Mouse (Mus musculus): ENCODE results near the gene Cmtm8. TPM values are rescaled to one million over a fixed set of nuclear protein-coding genes. Genes with fewer than 3 reads are reported as not detected.
A peak's percentile ranks its signal among the peaks of the same experiment; 100 is the strongest.

Gene Cmtm8
- total RNA-seq, 1 experiment, result 1.8 TPM

GRCm38 (mm10) chr9:114760353-114760752 is 83.6 kb downstream of the Cmtm8 start:
- TF ChIP-seq ZC3H11A (IDR thresholded peaks at IDR 0.05; ENCODE audit: borderline replicate concordance, low read depth, low read length) (no peak), MAFK (IDR thresholded peaks at IDR 0.05; ENCODE audit: insufficient read depth, low read depth, low read length) (no peak), CHD2 (IDR thresholded peaks at IDR 0.05; ENCODE audit: low read depth, low read length) (no peak), HCFC1 (IDR thresholded peaks at IDR 0.05; ENCODE audit: borderline replicate concordance, insufficient read depth, low read length) (no peak), ZNF384 (IDR thresholded peaks at IDR 0.05; ENCODE audit: low read depth, low read length) (no peak)
- Histone ChIP-seq H3K36me3 (ENCODE audit: control insufficient read depth, insufficient read depth, low read length, poor library complexity, severe bottlenecking) (peaks cover 17% of the 10 kb centered on the region; the same call in 1 of the 2 replicates), H3K4me1 (ENCODE audit: control insufficient read depth in 2 of 2, insufficient read depth in 2 of 2, low read length in 2 of 2, poor library complexity in 1 of 2) (peaks cover 0 to 8% of the 10 kb centered on the region in 2 experiments; a peak in 2 of 4 replicates), H3K4me3 (ENCODE audit: insufficient read depth in 1 of 2, low read depth in 1 of 2, low read length in 2 of 2, poor library complexity in 1 of 2, severe bottlenecking in 1 of 2) (no peak overlapping the region), H3K27ac (ENCODE audit: insufficient read depth, low read depth, low read length, poor library complexity, severe bottlenecking) (no peak overlapping the region), H3K9ac (ENCODE audit: insufficient read depth, low read depth, low read length, poor library complexity, severe bottlenecking) (no peak overlapping the region), H3K9me3 (ENCODE audit: control insufficient read depth, insufficient read depth, low read depth, low read length) (no peaks in the 10 kb centered on the region)
- no peak for DNase-seq (ENCODE audit: low read depth, low spot score)
- in situ Hi-C loops (cut with MboI; ENCODE audit: low sequenced_read_pairs in 2 of 2, unreplicated experiment in 2 of 2), result no loop called here

GRCm38 (mm10) chr9:114759886-114760285 is 84.1 kb downstream of the Cmtm8 start:
- H3K36me3 ChIP-seq (ENCODE audit: control insufficient read depth, insufficient read depth, low read length, poor library complexity, severe bottlenecking), result peaks cover 17% of the 10 kb centered on the region; the same call in 1 of the 2 replicates
- H3K4me1 ChIP-seq (ENCODE audit: control insufficient read depth in 2 of 2, insufficient read depth in 2 of 2, low read length in 2 of 2, poor library complexity in 1 of 2), result peaks cover 0 to 8% of the 10 kb centered on the region in 2 experiments; a peak in 2 of 4 replicates
- in situ Hi-C loops (cut with MboI; ENCODE audit: low sequenced_read_pairs in 2 of 2, unreplicated experiment in 2 of 2), result no loop called here
- no peak overlapping the region for H3K4me3 ChIP-seq (ENCODE audit: insufficient read depth in 1 of 2, low read depth in 1 of 2, low read length in 2 of 2, poor library complexity in 1 of 2, severe bottlenecking in 1 of 2)
- H3K27ac ChIP-seq (ENCODE audit: insufficient read depth, low read depth, low read length, poor library complexity, severe bottlenecking), result no peak overlapping the region
- no peak for DNase-seq (ENCODE audit: low read depth, low spot score)
- H3K9me3 ChIP-seq (ENCODE audit: control insufficient read depth, insufficient read depth, low read depth, low read length), result no peaks in the 10 kb centered on the region
- TF ChIP-seq HCFC1 (IDR thresholded peaks at IDR 0.05; ENCODE audit: borderline replicate concordance, insufficient read depth, low read length) (no peak), ZNF384 (IDR thresholded peaks at IDR 0.05; ENCODE audit: low read depth, low read length) (no peak), CHD2 (IDR thresholded peaks at IDR 0.05; ENCODE audit: low read depth, low read length) (no peak), MAFK (IDR thresholded peaks at IDR 0.05; ENCODE audit: insufficient read depth, low read depth, low read length) (no peak), ZC3H11A (IDR thresholded peaks at IDR 0.05; ENCODE audit: borderline replicate concordance, low read depth, low read length) (no peak)
- no peak overlapping the region for H3K9ac ChIP-seq (ENCODE audit: insufficient read depth, low read depth, low read length, poor library complexity, severe bottlenecking)

- TF ChIP-seq CHD2 (IDR thresholded peaks at IDR 0.05; ENCODE audit: low read depth, low read length) (no peak), MAFK (IDR thresholded peaks at IDR 0.05; ENCODE audit: insufficient read depth, low read depth, low read length) (no peak), HCFC1 (IDR thresholded peaks at IDR 0.05; ENCODE audit: borderline replicate concordance, insufficient read depth, low read length) (no peak), ZC3H11A (IDR thresholded peaks at IDR 0.05; ENCODE audit: borderline replicate concordance, low read depth, low read length) (no peak), ZNF384 (IDR thresholded peaks at IDR 0.05; ENCODE audit: low read depth, low read length) (no peak)
- Histone ChIP-seq H3K4me1 (ENCODE audit: control insufficient read depth in 2 of 2, insufficient read depth in 2 of 2, low read length in 2 of 2, poor library complexity in 1 of 2) (peaks cover 0 to 8% of the 10 kb centered on the region in 2 experiments; a peak in 2 of 4 replicates), H3K9ac (ENCODE audit: insufficient read depth, low read depth, low read length, poor library complexity, severe bottlenecking) (no peak overlapping the region; the same call in 1 of the 2 replicates), H3K4me3 (ENCODE audit: insufficient read depth in 1 of 2, low read depth in 1 of 2, low read length in 2 of 2, poor library complexity in 1 of 2, severe bottlenecking in 1 of 2) (no peak overlapping the region), H3K36me3 (ENCODE audit: control insufficient read depth, insufficient read depth, low read length, poor library complexity, severe bottlenecking) (peaks cover 17% of the 10 kb centered on the region; the same call in 1 of the 2 replicates), H3K9me3 (ENCODE audit: control insufficient read depth, insufficient read depth, low read depth, low read length) (no peaks in the 10 kb centered on the region), H3K27ac (ENCODE audit: insufficient read depth, low read depth, low read length, poor library complexity, severe bottlenecking) (peak overlapping the region; percentile 46; the same call in 1 of the 2 replicates)
- in situ Hi-C loops (cut with MboI; ENCODE audit: low sequenced_read_pairs in 2 of 2, unreplicated experiment in 2 of 2), result no loop called here
- DNase-seq (ENCODE audit: low read depth, low spot score), result no peak
Measured at GRCm38 (mm10) chr9:114758801-114759200, 85.2 kb downstream of the Cmtm8 start.

GRCm38 (mm10) chr9:114758272-114758671 is 85.7 kb downstream of the Cmtm8 start:
- in situ Hi-C loops (cut with MboI; ENCODE audit: low sequenced_read_pairs in 2 of 2, unreplicated experiment in 2 of 2), result no loop called here
- no peaks in the 10 kb centered on the region for H3K9me3 ChIP-seq (ENCODE audit: control insufficient read depth, insufficient read depth, low read depth, low read length)
- no peak overlapping the region for H3K9ac ChIP-seq (ENCODE audit: insufficient read depth, low read depth, low read length, poor library complexity, severe bottlenecking)
- peaks cover 17% of the 10 kb centered on the region; the same call in 1 of the 2 replicates for H3K36me3 ChIP-seq (ENCODE audit: control insufficient read depth, insufficient read depth, low read length, poor library complexity, severe bottlenecking)
- H3K4me1 ChIP-seq (ENCODE audit: control insufficient read depth in 2 of 2, insufficient read depth in 2 of 2, low read length in 2 of 2, poor library complexity in 1 of 2), result peaks cover 0 to 8% of the 10 kb centered on the region in 2 experiments; a peak in 2 of 4 replicates
- no peak overlapping the region for H3K4me3 ChIP-seq (ENCODE audit: insufficient read depth in 1 of 2, low read depth in 1 of 2, low read length in 2 of 2, poor library complexity in 1 of 2, severe bottlenecking in 1 of 2)
- H3K27ac ChIP-seq (ENCODE audit: insufficient read depth, low read depth, low read length, poor library complexity, severe bottlenecking), result peak overlapping the region; percentile 46; the same call in 1 of the 2 replicates
- no peak for DNase-seq (ENCODE audit: low read depth, low spot score)
- TF ChIP-seq CHD2 (IDR thresholded peaks at IDR 0.05; ENCODE audit: low read depth, low read length) (no peak), HCFC1 (IDR thresholded peaks at IDR 0.05; ENCODE audit: borderline replicate concordance, insufficient read depth, low read length) (no peak), MAFK (IDR thresholded peaks at IDR 0.05; ENCODE audit: insufficient read depth, low read depth, low read length) (no peak), ZNF384 (IDR thresholded peaks at IDR 0.05; ENCODE audit: low read depth, low read length) (no peak)

Data from ES-E14 (cell line).